Mouse (Mus musculus) liver, embryonic 14.5 days (tissue): Measurements from ENCODE around the gene Ntn1.

Experiments used
- CTCF ChIP-seq: IDR thresholded peaks from 2 replicates; pipeline ENCODE4 v1.5.1; 2016; ENCODE audit warnings: antibody characterized with exemption, low read depth, control low read depth
- EP300 ChIP-seq: IDR thresholded peaks from 2 replicates; pipeline ENCODE4 v1.6.1; 2016; ENCODE audit warnings: antibody characterized with exemption, low read depth

DNA sequence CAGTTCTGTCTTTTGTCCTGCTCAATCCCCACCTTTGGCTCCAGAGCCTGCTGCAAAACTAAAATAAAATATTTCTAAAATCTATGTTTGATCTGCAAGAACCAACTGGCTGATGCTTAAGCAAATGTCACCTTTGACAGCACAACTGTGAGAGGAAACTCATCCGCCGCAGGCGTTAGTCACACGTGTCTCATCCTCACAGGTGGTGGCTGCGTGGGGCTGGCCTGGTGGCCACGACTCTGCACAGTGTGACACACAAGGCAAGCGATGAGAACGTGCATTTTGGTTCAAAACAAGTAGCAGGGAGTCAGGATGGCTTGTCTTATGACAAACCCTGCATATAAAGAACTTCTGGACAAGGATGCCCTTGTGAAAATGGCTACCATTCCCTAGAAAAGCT lies 201.5 kb downstream of the Ntn1 start:
- no peak for TF ChIP-seq CTCF
- no peak for TF ChIP-seq EP300
